In genomic region chr7:31155296-31156033, GRCm38 (mm10) we compare ENCODE assay signal across 8 mouse cellular contexts. TPM values are rescaled to one million over a fixed set of nuclear protein-coding genes. Genes with fewer than 3 reads are reported as not detected.
A peak's percentile ranks its signal among the peaks of the same experiment; 100 is the strongest.
DNase-seq lines count a peak whose midpoint lies in the region; ATAC-seq and TF ChIP-seq lines count a peak whose summit lies in the region.

TSS of gene Gramd1a (minus strand) at chr7:31155896.

- no peak within 1 kb of the TSS for H3K9ac ChIP-seq in lung, embryonic 14.5 days
- peak within 1 kb of the TSS; percentile 20; the same call in 1 of the 2 replicates for H3K9ac ChIP-seq in liver, embryonic 16.5 days (ENCODE audit: low read depth, low read length)
- peak within 1 kb of the TSS; percentile 48 for H3K9ac ChIP-seq in stomach, embryonic 16.5 days (ENCODE audit: low read length)

- no peak for TF ChIP-seq CTCF in lung, embryonic 14.5 days (IDR thresholded peaks at IDR 0.05; ENCODE audit: low read depth)

- WGBS in lung, embryonic 14.5 days: 58% methylated on average over 5 of the region's 5 CpGs
- WGBS in liver, embryonic 16.5 days (ENCODE audit: insufficient replicate concordance): 51% methylated on average over 5 of the region's 5 CpGs
- 58% methylated on average over 5 of the region's 5 CpGs for WGBS in stomach, embryonic 16.5 days

- H3K4me3 ChIP-seq in lung, embryonic 14.5 days (ENCODE audit: low read depth, low read length): no peak within 1 kb of the TSS
- peak within 1 kb of the TSS; percentile 19; the same call in 1 of the 2 replicates for H3K4me3 ChIP-seq in liver, embryonic 16.5 days (ENCODE audit: low read depth, low read length)
- H3K4me3 ChIP-seq in stomach, embryonic 16.5 days (replicated peaks; ENCODE audit: low read length): no peak within 1 kb of the TSS

- H3K27me3 ChIP-seq in lung, embryonic 14.5 days (ENCODE audit: insufficient read depth, low read length): no peaks in the 10 kb centered on the region
- H3K27me3 ChIP-seq in liver, embryonic 16.5 days (ENCODE audit: control insufficient read depth, insufficient read depth, low read depth, low read length): no peaks in the 10 kb centered on the region
- H3K27me3 ChIP-seq in stomach, embryonic 16.5 days (ENCODE audit: control insufficient read depth, insufficient read depth, low read length): no peaks in the 10 kb centered on the region

- peak within 1 kb of the TSS; percentile 28; the same call in 1 of the 2 replicates for H3K4me2 ChIP-seq in lung, embryonic 14.5 days
- H3K4me2 ChIP-seq in liver, embryonic 16.5 days (ENCODE audit: low read depth, low read length): peak within 1 kb of the TSS; percentile 39
- no peak within 1 kb of the TSS for H3K4me2 ChIP-seq in stomach, embryonic 16.5 days (ENCODE audit: low read depth, low read length)

- H3K27ac ChIP-seq in lung, embryonic 14.5 days (ENCODE audit: low read depth): peak within 1 kb of the TSS; percentile 42; the same call in 1 of the 2 replicates
- H3K27ac ChIP-seq in liver, embryonic 16.5 days (ENCODE audit: low read length): peak within 1 kb of the TSS; percentile 76
- peak within 1 kb of the TSS; percentile 60 for H3K27ac ChIP-seq in stomach, embryonic 16.5 days (ENCODE audit: low read length)

- no peaks in the 10 kb centered on the region for H3K36me3 ChIP-seq in lung, embryonic 14.5 days (ENCODE audit: insufficient read depth)
- no peaks in the 10 kb centered on the region for H3K36me3 ChIP-seq in liver, embryonic 16.5 days (ENCODE audit: control insufficient read depth, insufficient read depth)
- no peaks in the 10 kb centered on the region for H3K36me3 ChIP-seq in stomach, embryonic 16.5 days (ENCODE audit: control insufficient read depth, insufficient read depth, low read length)

- no peaks in the 10 kb centered on the region for H3K9me3 ChIP-seq in lung, embryonic 14.5 days (ENCODE audit: low read depth, low read length)
- no peaks in the 10 kb centered on the region for H3K9me3 ChIP-seq in liver, embryonic 16.5 days (replicated peaks; ENCODE audit: control insufficient read depth, low read length)
- H3K9me3 ChIP-seq in stomach, embryonic 16.5 days (replicated peaks; ENCODE audit: control insufficient read depth, low read length): no peaks in the 10 kb centered on the region; the same call in 1 of the 2 replicates

- H3K4me1 ChIP-seq in lung, embryonic 14.5 days (ENCODE audit: insufficient read depth): peaks cover 9% of the 10 kb centered on the region; the same call in 1 of the 2 replicates
- H3K4me1 ChIP-seq in liver, embryonic 16.5 days (ENCODE audit: control insufficient read depth, low read depth, low read length): peaks cover 11% of the 10 kb centered on the region
- peaks cover 13% of the 10 kb centered on the region for H3K4me1 ChIP-seq in stomach, embryonic 16.5 days (ENCODE audit: control insufficient read depth, insufficient read depth, low read length)

- DNase-seq in lung, embryonic 14.5 days: peak; percentile 33
- no peak for DNase-seq in lung, postnatal 36 days
- DNase-seq in embryo, embryonic 11 days: peak; percentile 67
- DNase-seq in heart, adult 9 months (ENCODE audit: low spot score in 2 of 2): peak; percentile 39 to 44
- peak; percentile 42 to 72 for DNase-seq in kidney, adult 8-10 months
- no peak for DNase-seq in spleen, adult 18-20 months

- ATAC-seq in lung, embryonic 14.5 days (ENCODE audit: insufficient read depth): no peak
- ATAC-seq in liver, embryonic 16.5 days (ENCODE audit: low read depth): no peak; the same call in 1 of the 2 replicates
- no peak for ATAC-seq in stomach, embryonic 16.5 days (ENCODE audit: insufficient read depth, low FRiP score)

RNA-seq across cellular contexts. Expression of gene Gramd1a, which starts in this region (rescaled TPM):
- polyA plus RNA-seq in lung, embryonic 14.5 days (2014; fragmentation: Nextera tagmentation; extraction: Ambion mirVana): 56.7 and 67.2 TPM in 2 replicates
- polyA plus RNA-seq in liver, embryonic 16.5 days (2015; fragmentation: Nextera tagmentation; extraction: Ambion mirVana): 10.2 and 11.6 TPM in 2 replicates
- 56.7 and 57.9 TPM in 2 replicates for polyA plus RNA-seq in stomach, embryonic 16.5 days (2015; fragmentation: Nextera tagmentation; extraction: Ambion mirVana)

Comparison
In these comparisons a context has a peak if more than half of its experiments do, and no peak if none do; other contexts are left out.
1. DNase-seq: peak in lung, embryonic 14.5 days (single experiment), embryo, embryonic 11 days (single experiment), heart, adult 9 months (2 of 2) and kidney, adult 8-10 months (2 of 2); none in lung, postnatal 36 days (single experiment) and spleen, adult 18-20 months (0 of 2).
2. Peak in every context shown above with its lines, with median percentiles within 50 percentile points of each other: H3K27ac ChIP-seq.